Mouse (Mus musculus) bone marrow macrophage, adult 2 months (primary cell): Measurements from ENCODE around the gene Xrcc2.

ENCODE experiments used
- CTCF ChIP-seq: IDR thresholded peaks from 2 replicates; pipeline ENCODE4 v1.5.1; 2012; ENCODE audit warnings: low read depth, mild to moderate bottlenecking, low read length, moderate library complexity
- POLR2A ChIP-seq: IDR thresholded peaks from 2 replicates; pipeline ENCODE4 v1.6.1; 2012; ENCODE audit warnings: mild to moderate bottlenecking, low read depth, low read length, borderline replicate concordance

DNA sequence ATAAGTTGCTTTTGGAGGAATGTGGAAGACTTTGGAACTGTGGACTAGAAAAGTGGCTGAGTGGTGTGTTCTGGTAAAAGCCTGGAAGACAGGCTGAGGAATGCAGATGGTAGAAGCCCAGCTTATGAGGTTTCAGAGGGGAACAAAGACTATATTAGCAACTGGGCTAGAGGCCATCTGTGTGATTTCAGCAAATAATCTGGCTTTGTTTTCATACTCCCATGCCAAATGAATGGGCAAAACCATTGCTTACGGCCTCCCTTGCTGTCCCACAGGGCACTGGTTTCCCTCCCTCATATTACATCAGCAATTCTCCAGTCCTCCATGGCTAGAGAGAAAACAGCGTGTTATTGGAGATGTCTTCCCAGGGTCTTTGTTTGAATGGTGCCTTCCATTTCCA lies 17.4 kb upstream of the Xrcc2 start:
- TF ChIP-seq CTCF (no peak), POLR2A (no peak)
